Mouse (Mus musculus) brain, embryonic 14.5 days (tissue): ENCODE data around the gene Gstz1.

ENCODE experiments used
- CTCF ChIP-seq: fragments of 200-500 bp; IDR thresholded peaks from 2 replicates; pipeline ENCODE4 v1.5.1; 2012; ENCODE audit warnings: inconsistent platforms, mild to moderate bottlenecking, moderate library complexity, borderline replicate concordance; ENCODE audit not compliant: insufficient read depth, insufficient read length; ENCODE audit errors: extremely low read depth
- POLR2A ChIP-seq: fragments of 200-500 bp; IDR thresholded peaks from 2 replicates; pipeline ENCODE4 v1.6.1; 2012; ENCODE audit warnings: mild to moderate bottlenecking, inconsistent platforms, borderline replicate concordance; ENCODE audit not compliant: poor library complexity, insufficient read depth, insufficient read length, severe bottlenecking; ENCODE audit errors: extremely low read depth

DNA sequence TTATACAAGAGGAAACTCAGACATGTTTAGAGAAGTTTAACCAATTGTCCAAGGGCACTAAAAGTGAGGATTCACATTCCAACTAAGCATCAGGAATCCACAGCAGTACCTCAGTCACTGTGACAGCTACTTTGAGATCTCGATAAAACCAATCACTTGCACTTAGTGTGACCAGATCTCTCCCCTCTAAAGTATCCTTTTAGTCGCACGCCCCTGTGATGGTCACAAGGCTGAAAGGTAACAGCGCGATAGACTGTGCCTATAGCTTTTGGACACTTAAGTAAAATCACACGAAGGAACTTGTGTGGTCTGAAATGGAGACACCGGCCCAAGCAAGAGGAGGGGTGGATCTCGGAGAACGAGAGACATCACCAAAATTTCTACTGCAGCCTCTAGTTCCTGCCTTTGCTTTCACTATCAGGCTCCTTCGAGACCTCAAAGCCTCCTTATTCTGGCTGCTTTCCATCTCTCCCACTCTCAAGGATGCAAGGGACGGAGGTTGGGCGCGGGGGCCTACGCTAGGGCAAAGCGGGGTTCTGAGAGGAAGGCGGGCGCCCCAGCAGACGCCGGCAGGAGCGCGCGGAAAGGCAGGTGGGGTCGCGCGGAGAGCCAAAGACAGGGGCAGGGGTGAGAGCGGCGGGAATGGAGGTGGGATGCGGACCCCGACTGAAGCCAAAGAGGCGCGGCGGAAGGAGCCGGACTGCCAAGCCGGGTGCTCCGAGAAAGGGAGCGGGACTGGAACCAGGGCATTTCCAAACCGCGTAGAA, 52.4 kb downstream of the Gstz1 start, which contains the start of gene Samd15:
- TF ChIP-seq CTCF, result no peak
- no peak for TF ChIP-seq POLR2A
